Mouse (Mus musculus): ENCODE results near the gene Cpt1c. TPM values are rescaled to one million over a fixed set of nuclear protein-coding genes. Genes with fewer than 3 reads are reported as not detected.

Cpt1c gene
- polyA plus RNA-seq, 1 experiment from 2014 or later: 3.5 TPM

DNA sequence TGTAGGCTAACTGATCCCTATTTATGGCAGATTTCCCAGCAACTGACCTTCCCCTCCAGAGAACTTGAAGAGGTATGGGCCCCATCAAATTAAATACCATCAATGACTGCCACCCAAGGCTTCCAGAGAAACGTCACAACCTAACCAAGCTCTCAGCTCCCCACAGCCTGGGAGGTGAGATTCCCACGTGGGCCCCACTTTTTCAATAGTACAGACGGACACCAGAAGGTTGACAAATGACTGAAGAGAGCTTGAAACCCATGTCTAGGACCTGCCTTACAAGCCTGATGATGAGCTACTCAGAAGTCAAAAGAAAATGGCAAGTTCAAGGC is 10.1 kb upstream of the Cpt1c start:
- WGBS: 31% methylated on average over 3 of the region's 3 CpGs
- Histone ChIP-seq H3K36me3 (ENCODE audit: control insufficient read depth, insufficient read depth) (peaks cover 25% of the 10 kb centered on the region), H3K4me3 (ENCODE audit: low read depth, low read length) (no peak overlapping the region), H3K9ac (ENCODE audit: low read depth, low read length) (no peak overlapping the region), H3K9me3 (ENCODE audit: control insufficient read depth) (no peaks in the 10 kb centered on the region), H3K4me2 (replicated peaks; ENCODE audit: low read depth) (peak overlapping the region; percentile 73; the same call in 1 of the 2 replicates), H3K4me1 (replicated peaks; ENCODE audit: control insufficient read depth, insufficient read depth, low read length) (no peaks in the 10 kb centered on the region), H3K27ac (ENCODE audit: low read depth, low read length) (no peak overlapping the region), H3K27me3 (replicated peaks; ENCODE audit: control insufficient read depth, insufficient read depth, low read length) (no peaks in the 10 kb centered on the region)
- ATAC-seq: no peak
- TF ChIP-seq CTCF (IDR thresholded peaks at IDR 0.05; ENCODE audit: low read depth): no peak

DNA sequence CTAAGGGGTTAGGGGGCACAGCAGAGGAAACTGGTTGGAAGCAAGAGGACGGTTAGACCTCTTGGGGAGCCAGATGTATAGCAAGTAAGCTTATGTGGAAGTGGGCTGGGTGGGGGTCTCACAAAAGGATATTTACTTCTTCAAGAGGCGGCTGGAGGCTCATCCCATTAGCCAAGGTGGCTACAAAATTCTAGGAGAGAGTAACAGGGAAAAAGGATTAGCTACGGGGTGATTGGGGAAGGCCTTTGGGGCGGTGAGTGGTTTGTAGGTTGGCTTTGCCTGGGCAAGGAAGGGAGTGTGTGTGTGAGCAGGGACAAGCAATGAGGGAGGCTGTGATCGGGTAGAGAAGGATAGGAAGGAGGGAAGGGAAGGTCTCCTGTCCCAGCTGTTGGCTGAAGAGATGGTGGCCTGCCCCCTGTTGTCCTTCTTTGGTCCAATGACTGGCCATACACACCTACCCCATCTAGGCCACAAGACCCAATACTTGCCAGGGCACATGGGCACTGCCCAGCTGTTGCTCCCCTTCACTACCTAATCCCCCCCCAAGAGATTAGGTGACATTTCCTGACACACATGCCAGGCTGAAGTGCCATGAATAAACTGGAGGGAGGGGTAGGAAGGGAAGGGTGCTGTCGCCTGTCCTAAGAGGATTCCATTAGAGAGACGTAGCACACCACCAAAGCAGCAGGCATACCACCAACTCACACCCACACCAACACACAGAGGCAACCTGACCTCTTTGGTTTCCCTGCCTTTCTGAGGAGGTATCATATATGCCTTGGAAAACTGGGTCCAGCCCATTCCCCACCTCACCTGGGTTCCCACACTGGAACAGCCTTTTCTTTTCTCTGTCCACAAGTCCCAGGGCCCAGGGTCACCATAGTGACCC is 9.5 kb upstream of the Cpt1c start:
- 71% methylated on average over 7 of the region's 7 CpGs for WGBS
- no peaks in the 10 kb centered on the region for H3K4me1 ChIP-seq (replicated peaks; ENCODE audit: control insufficient read depth, insufficient read depth, low read length)
- H3K9me3 ChIP-seq (ENCODE audit: control insufficient read depth): no peaks in the 10 kb centered on the region
- no peak overlapping the region for H3K27ac ChIP-seq (ENCODE audit: low read depth, low read length)
- no peak overlapping the region for H3K4me3 ChIP-seq (ENCODE audit: low read depth, low read length)
- no peak overlapping the region for H3K4me2 ChIP-seq (replicated peaks; ENCODE audit: low read depth)
- TF ChIP-seq CTCF (IDR thresholded peaks at IDR 0.05; ENCODE audit: low read depth): peak; percentile 21; the same call in 1 of the 2 replicates
- peaks cover 31% of the 10 kb centered on the region for H3K36me3 ChIP-seq (ENCODE audit: control insufficient read depth, insufficient read depth)
- no peak overlapping the region for H3K9ac ChIP-seq (ENCODE audit: low read depth, low read length)
- ATAC-seq: no peak
- no peaks in the 10 kb centered on the region for H3K27me3 ChIP-seq (replicated peaks; ENCODE audit: control insufficient read depth, insufficient read depth, low read length)

DNA sequence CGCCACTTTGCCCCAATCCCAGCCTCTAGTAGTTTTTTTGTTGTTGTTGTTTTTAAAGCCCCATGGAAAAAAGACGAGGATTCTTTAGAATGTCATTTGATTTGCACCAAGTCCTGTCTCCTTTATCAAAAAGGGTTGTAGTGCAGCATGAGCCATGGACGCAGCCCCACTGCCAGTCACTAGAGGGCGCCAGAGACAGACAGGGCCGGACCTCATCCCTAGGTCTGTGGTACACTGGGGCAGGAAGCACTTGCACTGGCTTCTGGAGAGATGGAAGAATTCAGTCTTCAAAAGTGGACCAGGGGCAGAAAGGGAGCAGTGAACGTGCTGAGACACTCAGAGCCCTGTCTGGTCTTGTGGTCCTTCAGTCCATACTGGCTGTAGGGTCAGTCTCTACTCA is 8.4 kb upstream of the Cpt1c start:
- no peak overlapping the region; the same call in 1 of the 2 replicates for H3K27ac ChIP-seq (ENCODE audit: low read depth, low read length)
- peaks cover 42% of the 10 kb centered on the region for H3K36me3 ChIP-seq (ENCODE audit: control insufficient read depth, insufficient read depth)
- WGBS: 20% methylated on average over 6 of the region's 6 CpGs
- no peaks in the 10 kb centered on the region for H3K4me1 ChIP-seq (replicated peaks; ENCODE audit: control insufficient read depth, insufficient read depth, low read length)
- H3K27me3 ChIP-seq (replicated peaks; ENCODE audit: control insufficient read depth, insufficient read depth, low read length): no peaks in the 10 kb centered on the region
- H3K4me2 ChIP-seq (replicated peaks; ENCODE audit: low read depth): no peak overlapping the region
- peak; percentile 97 for TF ChIP-seq CTCF (IDR thresholded peaks at IDR 0.05; ENCODE audit: low read depth)
- no peak overlapping the region for H3K4me3 ChIP-seq (ENCODE audit: low read depth, low read length)
- no peak overlapping the region for H3K9ac ChIP-seq (ENCODE audit: low read depth, low read length)
- no peak for ATAC-seq
- H3K9me3 ChIP-seq (ENCODE audit: control insufficient read depth): no peaks in the 10 kb centered on the region

DNA sequence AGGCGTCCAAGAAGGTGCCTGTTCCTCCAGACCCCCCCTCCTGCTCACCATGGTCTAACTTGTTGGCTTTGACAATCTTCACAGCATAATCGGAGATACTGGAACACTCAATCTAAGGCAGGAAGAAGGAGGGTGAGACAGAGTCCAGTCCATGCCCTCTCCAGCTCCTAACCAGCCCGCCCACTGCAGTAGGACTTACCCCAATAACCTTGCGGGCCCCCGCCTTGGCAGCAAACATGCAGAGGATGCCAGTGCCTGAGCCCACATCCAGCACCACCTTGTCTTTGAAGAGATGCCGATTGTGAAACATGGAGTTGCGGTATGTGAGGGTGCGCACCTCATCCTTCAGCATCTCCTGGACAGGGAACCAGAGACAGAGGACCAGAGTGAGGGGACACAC is 6.9 kb upstream of the Cpt1c start:
- Histone ChIP-seq H3K4me3 (ENCODE audit: low read depth, low read length) (no peak overlapping the region), H3K27me3 (replicated peaks; ENCODE audit: control insufficient read depth, insufficient read depth, low read length) (no peaks in the 10 kb centered on the region), H3K4me1 (replicated peaks; ENCODE audit: control insufficient read depth, insufficient read depth, low read length) (no peaks in the 10 kb centered on the region), H3K36me3 (ENCODE audit: control insufficient read depth, insufficient read depth) (peaks cover 57% of the 10 kb centered on the region), H3K9me3 (ENCODE audit: control insufficient read depth) (no peaks in the 10 kb centered on the region), H3K4me2 (replicated peaks; ENCODE audit: low read depth) (no peak overlapping the region), H3K27ac (ENCODE audit: low read depth, low read length) (no peak overlapping the region), H3K9ac (ENCODE audit: low read depth, low read length) (no peak overlapping the region)
- no peak for ATAC-seq
- TF ChIP-seq CTCF (IDR thresholded peaks at IDR 0.05; ENCODE audit: low read depth): no peak
- 93% methylated on average over 8 of the region's 8 CpGs for WGBS

GRCm38 (mm10) chr7:44978300-44978699 is 3.6 kb upstream of the Cpt1c start:
- Histone ChIP-seq H3K9me3 (ENCODE audit: control insufficient read depth) (no peaks in the 10 kb centered on the region), H3K4me3 (ENCODE audit: low read depth, low read length) (no peak overlapping the region), H3K27ac (ENCODE audit: low read depth, low read length) (peak overlapping the region; percentile 30; the same call in 1 of the 2 replicates), H3K27me3 (replicated peaks; ENCODE audit: control insufficient read depth, insufficient read depth, low read length) (no peaks in the 10 kb centered on the region), H3K36me3 (ENCODE audit: control insufficient read depth, insufficient read depth) (peaks cover 67% of the 10 kb centered on the region), H3K9ac (ENCODE audit: low read depth, low read length) (no peak overlapping the region), H3K4me2 (replicated peaks; ENCODE audit: low read depth) (no peak overlapping the region), H3K4me1 (replicated peaks; ENCODE audit: control insufficient read depth, insufficient read depth, low read length) (no peaks in the 10 kb centered on the region)
- no peak for ATAC-seq
- TF ChIP-seq CTCF (IDR thresholded peaks at IDR 0.05; ENCODE audit: low read depth): peak; percentile 18; the same call in 1 of the 2 replicates
- WGBS: 93% methylated on average over 3 of the region's 3 CpGs

GRCm38 (mm10) chr7:44975117-44975419 is 417 bp upstream of the Cpt1c start:
- Histone ChIP-seq H3K4me3 (ENCODE audit: low read depth, low read length) (no peak overlapping the region), H3K27me3 (replicated peaks; ENCODE audit: control insufficient read depth, insufficient read depth, low read length) (no peaks in the 10 kb centered on the region)
- TF ChIP-seq CTCF (IDR thresholded peaks at IDR 0.05; ENCODE audit: low read depth): no peak

More at GRCm38 (mm10) chr7:44975117-44975419, 417 bp upstream of the Cpt1c start:
- Histone ChIP-seq H3K4me1 (replicated peaks; ENCODE audit: control insufficient read depth, insufficient read depth, low read length) (peaks cover 4% of the 10 kb centered on the region; the same call in 1 of the 2 replicates), H3K36me3 (ENCODE audit: control insufficient read depth, insufficient read depth) (peaks cover 45% of the 10 kb centered on the region), H3K4me2 (replicated peaks; ENCODE audit: low read depth) (peak overlapping the region; percentile 63; the same call in 1 of the 2 replicates), H3K9me3 (ENCODE audit: control insufficient read depth) (no peaks in the 10 kb centered on the region), H3K27ac (ENCODE audit: low read depth, low read length) (no peak overlapping the region), H3K9ac (ENCODE audit: low read depth, low read length) (no peak overlapping the region)
- no peak for ATAC-seq
- WGBS: 18% methylated on average over 6 of the region's 6 CpGs

All from intestine, postnatal 0 days (tissue).